Mouse (Mus musculus): ENCODE data around the gene Orai1. TPM values are rescaled to one million over a fixed set of nuclear protein-coding genes. Genes with fewer than 3 reads are reported as not detected.
A peak's percentile ranks its signal among the peaks of the same experiment; 100 is the strongest.

Orai1 gene
- total and polyA plus RNA-seq, 2 experiments from 2014 or later: 21.2 to 23.9 TPM

DNA sequence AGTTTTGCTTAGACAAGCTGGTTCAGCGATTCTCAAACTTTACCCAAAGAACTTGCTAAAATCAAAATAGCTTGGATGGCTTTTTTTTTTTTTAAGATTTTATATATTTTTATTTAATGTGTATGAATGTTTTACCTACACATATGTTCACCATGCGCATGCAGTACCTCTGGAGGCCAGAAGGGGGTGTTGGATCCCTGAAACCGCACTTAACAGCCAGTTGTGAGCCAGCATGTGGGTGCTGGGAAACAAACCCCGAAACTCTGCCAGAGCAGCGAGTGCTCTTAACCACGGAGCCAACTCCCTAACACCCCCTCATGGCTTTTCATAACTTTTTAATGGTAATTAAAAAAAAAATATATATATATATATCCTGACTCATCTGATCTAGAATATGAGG, 4.1 kb upstream of the Orai1 start:
- Histone ChIP-seq H3K36me3 (replicated peaks; ENCODE audit: control insufficient read depth, insufficient read depth, low read length) (no peaks in the 10 kb centered on the region), H3K27ac (ENCODE audit: low read depth) (no peak overlapping the region), H3K9me3 (replicated peaks; ENCODE audit: control insufficient read depth, low read length) (no peaks in the 10 kb centered on the region), H3K27me3 (ENCODE audit: control insufficient read depth, insufficient read depth, low read length) (no peaks in the 10 kb centered on the region), H3K4me3 (ENCODE audit: low read depth, low read length) (no peak overlapping the region), H3K4me2 (ENCODE audit: low read depth, low read length) (no peak overlapping the region), H3K9ac (replicated peaks; ENCODE audit: low read depth, low read length) (no peak overlapping the region), H3K4me1 (ENCODE audit: control insufficient read depth, insufficient read depth) (peaks cover 21% of the 10 kb centered on the region)
- no peak for DNase-seq (ENCODE audit: low spot score)
- TF ChIP-seq EP300 (IDR thresholded peaks at IDR 0.05; ENCODE audit: low read depth) (no peak), CTCF (IDR thresholded peaks at IDR 0.05; ENCODE audit: low read depth) (no peak)
- WGBS: 93% methylated on average over 6 of the region's 6 CpGs
- ATAC-seq (ENCODE audit: insufficient read depth, low read depth): no peak

DNA sequence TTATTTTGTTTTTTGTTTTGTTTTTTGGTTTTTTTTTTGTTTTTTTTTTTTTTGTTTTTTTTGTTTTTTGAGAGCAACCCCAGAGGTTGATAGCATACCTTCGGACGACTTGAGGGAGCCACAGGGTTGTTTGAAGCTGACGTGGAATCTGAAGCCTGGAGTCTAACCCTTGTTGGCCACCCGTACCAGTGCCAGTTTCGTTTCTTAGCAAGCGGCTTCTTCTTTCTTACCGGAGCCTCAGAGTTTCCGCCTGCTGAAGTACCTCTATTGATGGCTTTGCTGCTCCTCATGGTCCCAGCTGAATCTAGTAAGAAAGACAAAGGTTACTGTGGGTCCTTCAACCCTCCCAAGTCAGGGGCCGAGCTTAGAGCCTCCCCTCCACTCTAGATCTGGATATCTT, 3.2 kb upstream of the Orai1 start:
- DNase-seq (ENCODE audit: low spot score) (no peak), ATAC-seq (ENCODE audit: insufficient read depth, low read depth) (no peak)
- Histone ChIP-seq H3K4me2 (ENCODE audit: low read depth, low read length) (no peak overlapping the region), H3K9ac (replicated peaks; ENCODE audit: low read depth, low read length) (no peak overlapping the region), H3K9me3 (replicated peaks; ENCODE audit: control insufficient read depth, low read length) (no peaks in the 10 kb centered on the region), H3K4me3 (ENCODE audit: low read depth, low read length) (no peak overlapping the region), H3K36me3 (replicated peaks; ENCODE audit: control insufficient read depth, insufficient read depth, low read length) (no peaks in the 10 kb centered on the region), H3K4me1 (ENCODE audit: control insufficient read depth, insufficient read depth) (peaks cover 22% of the 10 kb centered on the region), H3K27ac (ENCODE audit: low read depth) (no peak overlapping the region), H3K27me3 (ENCODE audit: control insufficient read depth, insufficient read depth, low read length) (no peaks in the 10 kb centered on the region)
- 92% methylated on average over 9 of the region's 9 CpGs for WGBS
- no peak for TF ChIP-seq CTCF (IDR thresholded peaks at IDR 0.05; ENCODE audit: low read depth)
- TF ChIP-seq EP300 (IDR thresholded peaks at IDR 0.05; ENCODE audit: low read depth): no peak

DNA sequence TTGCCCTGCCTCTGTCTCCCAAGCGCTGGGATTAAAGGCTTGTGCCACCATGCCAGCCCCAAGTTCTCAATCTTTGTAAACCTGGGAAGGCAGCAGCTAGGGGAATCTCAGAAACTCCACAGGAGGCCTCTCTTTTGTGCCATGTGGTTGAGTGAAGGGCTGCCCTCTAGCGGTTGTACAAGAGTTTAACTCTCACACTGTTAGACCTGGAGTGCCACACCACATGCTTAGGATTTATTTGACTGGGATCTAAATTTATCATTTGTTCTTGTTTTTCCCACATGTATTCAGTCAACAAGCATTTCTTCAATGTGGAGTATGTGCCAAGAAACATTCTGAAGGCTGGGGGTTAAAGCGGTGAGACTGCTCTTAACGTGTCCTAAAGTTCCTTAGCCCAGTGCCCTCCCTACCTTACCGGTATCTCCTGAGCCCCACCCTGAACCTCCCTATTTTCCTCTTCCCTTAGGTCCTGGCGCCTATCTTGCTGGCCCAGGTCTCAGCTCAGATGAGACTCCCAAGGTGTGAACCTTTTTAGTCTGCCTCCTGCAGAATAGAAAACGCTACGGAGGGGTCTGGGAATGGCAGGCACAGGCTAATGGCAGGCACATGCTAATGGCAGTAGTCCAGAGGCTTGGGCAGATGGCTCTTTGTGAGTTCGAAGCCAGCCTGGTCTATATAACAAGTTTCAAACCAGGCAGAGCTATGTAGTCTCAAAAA, 1.1 kb upstream of the Orai1 start:
- WGBS: 58% methylated on average over 9 of the region's 9 CpGs
- Histone ChIP-seq H3K9me3 (replicated peaks; ENCODE audit: control insufficient read depth, low read length) (no peaks in the 10 kb centered on the region), H3K27me3 (ENCODE audit: control insufficient read depth, insufficient read depth, low read length) (no peaks in the 10 kb centered on the region), H3K9ac (replicated peaks; ENCODE audit: low read depth, low read length) (no peak overlapping the region), H3K4me1 (ENCODE audit: control insufficient read depth, insufficient read depth) (peaks cover 34% of the 10 kb centered on the region), H3K4me2 (ENCODE audit: low read depth, low read length) (no peak overlapping the region), H3K27ac (ENCODE audit: low read depth) (peak overlapping the region; percentile 98), H3K4me3 (ENCODE audit: low read depth, low read length) (no peak overlapping the region), H3K36me3 (replicated peaks; ENCODE audit: control insufficient read depth, insufficient read depth, low read length) (no peaks in the 10 kb centered on the region)
- TF ChIP-seq CTCF (IDR thresholded peaks at IDR 0.05; ENCODE audit: low read depth) (peak; percentile 79), EP300 (IDR thresholded peaks at IDR 0.05; ENCODE audit: low read depth) (no peak)
- ATAC-seq (ENCODE audit: insufficient read depth, low read depth): peak; percentile 17; the same call in 1 of the 2 replicates
- peak; percentile 84 for DNase-seq (ENCODE audit: low spot score)

DNA sequence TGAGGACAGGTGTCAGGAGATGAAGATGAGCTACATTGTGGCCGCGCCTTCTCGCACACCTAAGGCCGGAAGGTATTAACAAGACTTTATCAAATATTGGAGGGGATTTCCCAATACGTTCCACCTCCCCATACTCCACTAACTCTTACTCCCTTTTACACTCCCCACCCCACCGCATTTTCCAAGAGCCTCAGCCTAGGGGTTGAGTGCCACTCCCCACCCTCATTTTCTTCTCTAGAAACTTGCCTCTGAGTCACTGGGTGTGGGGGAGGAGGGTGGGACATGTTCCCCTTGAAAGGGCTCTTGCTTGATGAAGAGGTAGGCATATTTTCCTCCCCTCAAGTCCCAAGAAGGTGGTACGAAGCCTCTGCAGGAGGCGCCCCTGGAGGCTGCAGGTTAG, 1.0 kb downstream of the Orai1 start:
- 22% methylated on average over 8 of the region's 8 CpGs for WGBS
- H3K27me3 ChIP-seq (ENCODE audit: control insufficient read depth, insufficient read depth, low read length): no peaks in the 10 kb centered on the region
- TF ChIP-seq CTCF (IDR thresholded peaks at IDR 0.05; ENCODE audit: low read depth): no peak
- TF ChIP-seq EP300 (IDR thresholded peaks at IDR 0.05; ENCODE audit: low read depth): no peak
- H3K9ac ChIP-seq (replicated peaks; ENCODE audit: low read depth, low read length): peak overlapping the region; percentile 87
- peak overlapping the region; percentile 68 for H3K4me2 ChIP-seq (ENCODE audit: low read depth, low read length)
- DNase-seq (ENCODE audit: low spot score) (no peak), ATAC-seq (ENCODE audit: insufficient read depth, low read depth) (no peak)
- H3K4me1 ChIP-seq (ENCODE audit: control insufficient read depth, insufficient read depth): peaks cover 34% of the 10 kb centered on the region
- H3K27ac ChIP-seq (ENCODE audit: low read depth): peak overlapping the region; percentile 98
- H3K9me3 ChIP-seq (replicated peaks; ENCODE audit: control insufficient read depth, low read length): no peaks in the 10 kb centered on the region
- peak overlapping the region; percentile 78 for H3K4me3 ChIP-seq (ENCODE audit: low read depth, low read length)
- no peaks in the 10 kb centered on the region for H3K36me3 ChIP-seq (replicated peaks; ENCODE audit: control insufficient read depth, insufficient read depth, low read length)

DNA sequence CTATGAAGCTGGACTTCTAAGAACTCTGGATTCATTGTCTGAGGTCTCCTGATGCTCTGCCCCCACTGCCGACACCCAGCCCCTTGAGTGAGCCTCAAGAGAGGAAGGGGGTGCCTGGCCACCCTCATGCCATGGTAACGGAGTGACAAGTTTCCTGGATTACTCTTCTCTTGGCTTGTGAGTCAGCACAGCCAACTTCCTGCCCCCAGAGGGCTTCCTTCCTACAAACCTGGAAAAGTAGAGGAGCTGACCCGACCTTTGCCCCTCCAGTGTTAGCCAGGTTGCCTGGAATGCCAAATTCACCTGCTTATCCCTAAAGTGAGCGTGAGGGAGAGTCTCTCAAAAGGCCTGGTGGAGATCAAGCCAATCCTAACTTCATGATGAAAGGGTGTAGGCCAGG, 2.6 kb downstream of the Orai1 start:
- DNase-seq (ENCODE audit: low spot score) (no peak), ATAC-seq (ENCODE audit: insufficient read depth, low read depth) (no peak)
- no peak overlapping the region for H3K9ac ChIP-seq (replicated peaks; ENCODE audit: low read depth, low read length)
- no peaks in the 10 kb centered on the region for H3K27me3 ChIP-seq (ENCODE audit: control insufficient read depth, insufficient read depth, low read length)
- no peaks in the 10 kb centered on the region for H3K36me3 ChIP-seq (replicated peaks; ENCODE audit: control insufficient read depth, insufficient read depth, low read length)
- no peak; the same call in 1 of the 2 replicates for TF ChIP-seq CTCF (IDR thresholded peaks at IDR 0.05; ENCODE audit: low read depth)
- TF ChIP-seq EP300 (IDR thresholded peaks at IDR 0.05; ENCODE audit: low read depth): no peak
- 0 out of 2 replicates have a peak overlapping the region, but pooled peaks have one; percentile 68 for H3K4me2 ChIP-seq (ENCODE audit: low read depth, low read length)
- peaks cover 34% of the 10 kb centered on the region for H3K4me1 ChIP-seq (ENCODE audit: control insufficient read depth, insufficient read depth)
- no peak overlapping the region for H3K4me3 ChIP-seq (ENCODE audit: low read depth, low read length)
- 62% methylated on average over 4 of the region's 4 CpGs for WGBS
- H3K27ac ChIP-seq (ENCODE audit: low read depth): no peak overlapping the region
- H3K9me3 ChIP-seq (replicated peaks; ENCODE audit: control insufficient read depth, low read length): no peaks in the 10 kb centered on the region
